Mouse (Mus musculus) c-Kit-positive CD71-negative TER-119-negative erythroid progenitor cells, embryonic 14.5 days (primary cell): ENCODE measurements around the gene Tulp3.
"Not testable (repeated sequence)": the region's sequence is repeated elsewhere in the genome, so short reads cannot be mapped to it uniquely, and the experiment has no call there.

ENCODE experiments used
- DNase-seq: peaks from one replicate; pipeline ENCODE4 v3.0.0-alpha.2; 2013; ENCODE audit warnings: low read depth

Tulp3 gene

DNA sequence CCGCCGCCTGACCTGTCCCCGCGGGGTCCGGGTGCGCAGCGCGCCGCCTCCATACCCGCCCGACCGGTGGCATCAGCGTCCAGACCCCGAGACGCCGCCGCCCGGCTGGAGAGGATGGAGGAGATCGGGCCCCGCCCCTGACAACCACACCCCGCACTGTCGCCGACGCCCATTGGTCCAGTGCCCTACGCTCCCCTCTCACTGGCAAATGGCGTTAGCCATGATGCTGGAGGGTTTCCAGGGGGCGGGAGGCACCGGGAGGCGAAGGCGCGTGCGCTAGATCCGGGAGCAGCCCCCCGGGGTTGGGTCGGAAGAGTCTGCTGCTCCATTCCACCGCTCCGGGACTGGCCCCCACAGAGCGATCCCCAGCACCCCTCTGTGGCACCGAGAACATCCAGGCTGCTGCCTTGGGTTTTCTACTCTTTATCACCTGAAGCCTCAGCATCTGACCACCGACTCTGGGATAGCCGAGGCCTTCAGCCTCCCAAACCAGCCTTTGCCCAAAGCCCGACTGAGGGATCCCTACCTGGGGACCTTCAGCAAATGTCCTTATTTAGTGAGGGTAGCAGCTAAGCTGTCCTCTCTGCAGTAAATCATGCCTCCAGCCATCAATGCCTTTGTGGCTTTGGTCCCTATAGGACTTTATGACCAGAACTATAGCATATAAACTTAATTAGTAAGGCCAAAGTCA, at the start of gene Tulp3:
Gene Tulp3 (minus strand): TSS at position 126 of the 691 bp plus-strand sequence.
- DNase-seq = peak; percentile 78

DNA sequence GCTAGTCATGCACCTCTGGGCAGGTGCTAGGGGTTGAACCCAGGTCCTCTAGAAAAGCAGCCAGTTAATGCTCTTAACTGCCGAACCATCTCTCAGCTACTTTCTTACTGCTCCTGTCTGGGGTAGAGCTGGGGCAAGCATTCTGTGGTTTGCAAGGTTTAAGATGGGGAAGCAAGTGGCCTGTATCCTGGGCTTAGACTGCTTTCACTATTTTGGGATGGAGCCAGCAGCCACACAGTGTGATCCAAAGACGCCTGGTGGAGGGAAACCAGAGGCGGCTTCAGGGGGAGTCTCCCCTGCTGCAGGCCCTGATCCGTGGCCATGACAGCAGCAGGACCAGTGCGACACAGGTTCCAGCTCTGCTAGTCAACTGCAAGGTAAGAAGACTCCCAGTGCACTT, 49.1 kb upstream of the Tulp3 start:
- no peak for DNase-seq

DNA sequence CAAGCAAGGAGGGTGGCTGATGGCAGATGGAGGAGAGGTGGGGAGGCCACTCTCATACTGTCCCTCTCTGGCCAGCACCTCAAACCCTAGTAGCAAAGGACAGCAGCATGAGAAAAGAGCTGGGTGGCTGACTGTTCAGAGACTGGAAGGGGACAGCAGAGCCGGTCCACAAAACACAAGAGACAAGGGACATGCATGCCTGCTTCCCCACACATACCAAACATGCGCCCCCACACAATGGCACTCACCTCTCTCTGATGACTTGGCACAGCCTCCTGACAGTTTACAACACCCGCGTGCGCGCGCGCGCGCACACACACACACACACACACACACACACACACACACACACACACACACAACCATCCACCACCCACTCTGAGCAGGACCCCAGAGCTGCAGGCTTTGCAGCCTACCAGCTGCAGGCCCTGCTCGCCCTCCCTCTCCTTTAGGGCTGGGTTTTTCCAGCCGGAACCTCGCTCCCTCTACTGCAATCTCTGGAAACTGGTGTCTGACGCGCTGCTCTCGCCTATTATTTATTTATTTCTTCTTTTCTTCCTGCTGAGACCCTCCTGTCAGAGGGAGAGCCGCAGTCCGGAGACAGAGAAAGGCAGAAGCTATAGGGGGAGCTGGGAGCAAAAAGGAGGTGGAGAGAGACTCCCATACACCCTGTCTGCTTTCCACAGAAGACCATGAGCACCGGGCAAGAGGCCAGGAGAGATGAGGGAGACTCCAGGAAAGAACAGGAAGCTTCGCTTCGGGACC, 44.0 kb upstream of the Tulp3 start:
- no peak for DNase-seq

DNA sequence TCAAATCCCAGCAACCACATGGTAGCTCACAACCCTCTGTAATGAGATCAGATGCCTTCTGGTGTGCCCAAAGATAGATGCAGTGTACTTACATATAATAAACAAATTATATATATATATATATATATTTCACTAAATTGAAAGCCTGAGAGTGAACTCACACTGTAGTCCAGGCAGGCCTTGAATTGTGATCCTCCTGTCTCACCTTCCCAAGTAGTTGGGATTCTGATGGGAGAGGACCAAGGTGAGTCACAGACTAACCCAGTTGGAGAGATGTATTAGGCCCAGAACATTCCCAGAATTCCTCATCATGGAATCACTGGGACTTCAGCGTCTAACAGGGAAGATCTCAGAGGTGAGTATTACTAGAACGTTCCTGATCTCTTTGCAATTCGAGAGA, 43.3 kb upstream of the Tulp3 start, which contains the start of gene Nrip2:
Gene Nrip2 (plus strand): TSS at position 301 of the 400 bp plus-strand sequence.
- DNase-seq = no peak

DNA sequence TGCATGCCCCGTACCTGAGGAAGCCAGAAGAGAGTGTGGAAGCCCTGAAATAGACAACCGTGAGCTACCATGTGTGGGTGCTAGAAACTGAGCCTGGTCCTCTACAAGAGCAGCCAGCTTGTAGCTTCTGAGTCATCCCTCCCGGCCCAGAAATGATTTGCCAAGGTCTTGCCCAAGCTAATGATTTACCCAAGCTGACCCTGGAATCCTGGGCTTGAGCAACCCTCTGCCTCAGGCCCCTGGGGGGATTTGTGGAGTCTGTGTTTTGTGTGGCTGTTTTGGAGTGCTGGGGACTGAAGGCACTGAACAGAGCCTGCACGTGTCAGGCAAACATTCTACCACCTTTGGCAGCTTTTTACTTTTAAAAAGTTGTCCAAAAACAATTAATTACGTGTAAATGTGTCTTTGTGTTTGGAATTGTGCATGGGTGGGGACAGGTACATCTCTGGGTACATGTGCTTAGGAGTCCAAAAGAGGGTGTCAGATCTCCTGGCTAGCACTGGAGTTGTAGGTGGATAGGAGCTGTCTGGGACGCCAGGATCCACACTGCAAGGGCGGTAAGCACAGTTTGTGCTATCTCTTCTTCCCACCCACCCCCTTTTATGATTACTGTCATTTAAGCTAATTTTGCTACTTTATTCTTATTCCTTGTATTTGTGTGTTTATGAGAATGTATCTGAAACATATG, 42.1 kb upstream of the Tulp3 start:
- DNase-seq = no peak

DNA sequence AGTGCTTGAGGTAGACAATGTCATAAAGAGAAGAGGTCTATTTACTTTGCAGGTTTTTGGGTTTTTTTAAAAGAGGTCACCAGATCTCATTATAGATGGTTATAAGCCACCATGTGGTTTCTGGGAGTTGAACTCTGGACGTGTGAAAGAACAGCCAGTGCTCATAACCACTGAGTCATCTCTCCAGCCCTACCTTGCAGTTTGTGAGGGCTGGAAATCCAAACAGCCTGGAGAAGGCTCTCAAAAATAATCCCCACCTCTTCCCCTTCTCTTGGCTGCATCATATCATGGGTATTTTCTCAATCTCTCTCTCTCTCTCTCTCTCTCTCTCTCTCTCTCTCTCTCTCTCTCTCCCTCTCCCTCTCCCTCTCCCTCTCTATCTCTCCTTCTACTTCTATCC, 35.0 kb upstream of the Tulp3 start:
- no peak for DNase-seq

DNA sequence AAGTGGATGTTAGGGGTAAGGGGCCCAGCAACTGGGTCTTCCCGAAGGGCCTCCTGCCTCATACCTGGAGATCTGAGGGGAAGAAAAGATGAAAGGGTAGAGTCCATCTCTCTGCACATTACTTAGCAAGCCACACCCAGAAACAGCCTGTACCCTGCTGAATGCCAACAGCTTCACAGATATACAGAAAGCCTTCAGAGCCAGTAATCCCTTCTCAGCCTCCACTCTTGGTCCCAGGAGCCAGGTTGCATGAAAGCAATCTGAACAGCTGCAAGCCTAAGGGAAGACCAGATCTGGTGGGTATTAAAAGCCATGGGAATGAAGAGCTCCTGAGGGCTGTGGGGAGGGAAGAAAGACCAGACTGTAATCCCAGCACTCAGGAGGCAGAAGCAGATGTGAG, 33.5 kb upstream of the Tulp3 start:
- no peak for DNase-seq

DNA sequence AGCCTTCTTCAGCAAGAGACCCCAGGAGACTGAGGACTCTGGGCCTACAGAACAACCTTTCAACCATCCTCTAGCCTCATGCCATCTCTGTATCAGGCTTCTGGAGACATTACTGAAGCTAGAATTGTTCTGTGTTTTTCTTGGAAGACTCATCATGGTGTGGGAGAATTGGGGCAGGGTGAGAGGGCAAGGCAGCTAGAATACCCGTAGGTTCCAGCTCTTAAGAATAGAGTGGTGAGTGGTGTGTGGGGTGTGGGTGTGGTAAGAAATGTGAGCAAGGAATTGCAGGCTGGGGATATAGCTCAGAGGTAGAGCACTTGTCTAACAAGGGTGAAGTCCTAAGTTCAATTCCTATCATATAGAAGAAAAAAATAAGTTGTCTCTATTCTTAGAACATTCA, 29.4 kb upstream of the Tulp3 start:
- no peak for DNase-seq

DNA sequence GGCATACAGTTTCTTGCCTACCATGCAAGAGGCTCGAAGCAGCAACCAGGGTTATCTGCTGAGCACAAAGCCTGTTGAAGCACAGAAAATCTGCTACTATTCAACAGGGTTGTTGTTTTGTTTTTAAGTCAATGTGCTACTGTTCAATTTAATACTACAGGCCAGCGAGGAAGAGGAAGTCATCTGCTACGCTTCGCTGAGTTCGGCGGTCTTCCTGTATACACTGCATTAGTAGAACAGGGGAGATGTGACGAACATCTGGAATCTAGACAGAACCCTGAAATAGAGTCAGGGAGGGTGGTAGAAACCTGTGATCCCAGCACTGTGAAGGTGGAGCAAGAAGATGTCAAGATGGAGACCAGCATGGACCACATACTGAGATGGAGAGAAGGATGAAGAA, 28.1 kb upstream of the Tulp3 start:
- no peak for DNase-seq

DNA sequence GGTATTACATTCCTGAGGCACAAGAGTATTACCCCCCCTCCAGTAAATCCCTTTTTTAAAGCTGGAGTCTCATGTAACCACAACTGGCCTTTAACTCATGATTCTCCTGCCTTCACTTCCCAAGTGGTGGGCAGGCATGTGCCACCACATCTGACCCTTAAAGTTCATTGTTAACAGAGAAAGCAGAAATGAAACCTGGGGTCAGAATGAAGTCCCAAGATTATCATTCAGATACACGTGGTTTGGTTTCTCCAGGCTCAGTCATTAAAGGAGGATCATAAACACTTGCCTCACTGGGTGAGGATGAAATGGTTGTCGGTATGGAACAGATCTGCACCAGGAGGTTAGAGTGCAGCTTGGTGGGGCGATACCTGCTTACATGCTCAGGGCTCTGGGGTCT, 25.6 kb upstream of the Tulp3 start:
- no peak for DNase-seq

DNA sequence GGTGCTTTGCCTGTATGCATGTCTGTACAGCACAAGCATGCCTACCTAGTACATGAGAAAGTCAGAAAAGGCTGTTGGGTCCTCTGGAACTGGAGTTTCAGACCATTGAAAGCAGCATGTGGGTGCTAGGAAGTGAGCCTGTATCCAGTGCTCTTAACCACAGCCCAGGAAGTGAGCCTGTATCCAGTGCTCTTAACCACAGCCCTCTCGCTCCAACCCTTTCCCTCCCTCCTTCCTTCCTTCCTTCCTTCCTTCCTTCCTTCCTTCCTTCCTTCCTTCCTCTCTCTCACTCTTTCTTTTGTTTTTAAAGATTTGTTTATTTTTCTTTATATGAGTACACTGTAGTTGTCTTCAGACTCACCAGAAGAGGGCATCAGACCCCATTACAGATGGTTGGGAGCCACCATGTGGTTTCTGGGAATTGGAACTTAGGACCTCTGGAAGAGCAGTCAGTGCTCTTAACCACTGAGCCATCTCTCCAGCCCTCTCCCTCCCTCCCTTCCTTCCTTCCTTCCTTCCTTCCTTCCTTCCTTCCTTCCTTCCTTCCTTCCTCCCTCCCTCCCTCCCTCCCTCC, 25.0 kb upstream of the Tulp3 start:
- not testable (repeated sequence) for DNase-seq

DNA sequence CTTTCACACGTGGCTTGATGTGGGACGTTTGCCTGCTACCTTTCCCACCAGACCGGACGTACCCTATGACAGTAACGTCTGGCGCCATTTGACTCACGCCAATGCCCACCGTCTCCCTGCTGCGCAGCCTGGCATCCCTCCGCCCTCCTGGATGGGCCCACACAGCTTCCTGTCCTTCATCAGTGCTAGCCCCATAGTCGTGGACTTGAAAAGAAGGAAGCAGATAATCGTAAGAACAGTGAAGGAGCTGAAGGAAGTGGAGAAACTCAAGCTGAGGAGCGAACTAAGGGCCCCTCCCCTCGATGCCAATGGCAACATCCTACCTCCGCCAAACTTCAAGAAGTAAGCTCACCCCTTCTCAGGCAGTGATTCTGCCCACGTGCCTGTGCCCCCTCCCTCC, 24.0 kb upstream of the Tulp3 start:
- DNase-seq = no peak

DNA sequence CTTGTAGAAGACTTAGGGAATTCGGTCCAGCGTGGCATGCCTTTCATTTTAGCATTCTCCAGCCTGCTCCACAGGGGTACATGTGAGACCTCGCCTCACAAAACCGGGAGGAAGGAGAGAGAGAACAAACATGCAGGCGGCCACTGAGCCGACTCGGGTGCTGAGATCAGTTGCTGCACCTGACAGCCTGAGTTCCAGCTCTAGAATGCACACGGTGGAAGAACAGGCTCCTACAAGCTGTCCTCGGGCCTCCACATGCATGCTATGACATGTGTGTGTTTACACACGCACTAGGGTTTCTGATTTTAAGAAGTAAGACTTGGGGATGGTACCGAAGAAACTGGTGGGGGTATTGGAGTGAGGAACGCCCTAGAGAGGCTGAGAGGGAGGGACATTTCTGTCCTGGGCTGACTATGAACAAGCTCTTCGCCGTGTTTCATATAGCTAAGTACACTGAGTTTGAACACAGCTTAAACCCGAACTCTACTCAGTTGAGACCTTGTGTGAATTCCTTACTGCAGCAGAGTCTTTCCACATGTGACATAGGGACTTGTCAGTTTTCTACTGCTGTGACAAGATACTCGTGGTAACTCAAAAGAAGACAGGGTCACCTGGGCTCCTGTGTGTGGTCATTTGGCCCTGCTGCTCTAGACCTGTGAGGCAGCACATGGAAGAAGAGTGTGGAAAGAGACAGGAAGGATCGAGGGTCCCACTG, 20.9 kb upstream of the Tulp3 start:
- no peak for DNase-seq

DNA sequence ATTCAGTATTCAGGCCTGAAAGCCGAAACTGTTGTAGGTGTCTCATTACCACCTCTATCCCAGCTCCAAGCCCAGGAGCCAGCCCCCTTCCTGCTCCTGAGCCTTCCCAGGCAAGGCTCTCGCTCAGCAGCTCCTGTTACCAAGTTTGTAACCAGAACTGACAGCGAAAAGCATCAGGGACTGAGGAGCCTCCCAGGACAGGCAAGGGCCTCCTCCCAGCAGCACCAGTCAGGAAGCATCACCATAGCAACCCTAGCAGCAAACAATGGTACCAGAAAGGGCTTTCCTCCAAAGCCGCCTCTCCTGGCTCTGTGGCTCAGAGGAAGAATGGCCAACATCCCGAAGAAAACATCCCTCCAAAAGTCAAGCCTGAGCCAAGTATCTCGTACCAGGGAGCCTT, 19.5 kb upstream of the Tulp3 start, which contains the start of the genes Tex52 and Gm44596:
Gene Tex52 (plus strand): TSS at position 265 of the 400 bp plus-strand sequence.
Gene Gm44596 (plus strand): TSS at position 312 of the 400 bp plus-strand sequence.
- no peak for DNase-seq

DNA sequence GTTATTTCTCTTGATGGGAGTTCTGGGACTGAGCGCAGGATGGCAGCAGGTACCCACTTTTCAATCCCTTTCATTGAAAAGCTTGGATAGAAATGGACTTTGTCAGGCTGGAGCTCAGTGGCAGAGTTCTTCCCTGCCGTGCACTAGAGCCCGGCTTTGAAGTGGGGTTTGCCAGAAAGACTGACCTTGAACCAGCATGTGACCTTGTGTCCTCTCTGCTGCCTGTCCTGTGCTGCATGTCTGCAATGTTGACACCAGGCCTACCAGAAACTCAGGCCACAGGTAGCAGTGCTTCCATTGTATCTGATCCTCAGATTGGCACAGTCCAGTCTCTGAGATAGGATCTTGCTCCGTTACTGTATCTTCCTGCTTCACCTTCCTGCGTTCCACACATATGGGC, 14.4 kb upstream of the Tulp3 start:
- no peak for DNase-seq

DNA sequence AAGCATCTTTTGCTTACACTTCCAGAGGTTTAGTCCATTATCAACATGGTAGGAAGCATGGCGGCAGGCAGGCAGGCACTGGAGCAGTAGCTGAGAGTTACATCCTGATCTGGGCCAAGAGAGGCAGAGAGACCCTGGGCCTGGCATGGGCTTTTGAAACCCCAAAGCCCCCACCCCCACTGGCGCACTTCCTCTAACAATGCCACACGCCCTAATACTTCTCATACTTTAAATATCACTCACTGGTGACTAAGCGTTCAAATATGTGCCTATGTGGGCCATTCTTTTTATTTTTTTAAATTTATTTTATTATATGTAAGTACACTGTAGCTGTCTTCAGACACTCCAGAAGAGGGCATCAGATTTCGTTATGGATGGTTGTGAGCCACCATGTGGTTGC, 10.8 kb upstream of the Tulp3 start:
- DNase-seq = no peak

DNA sequence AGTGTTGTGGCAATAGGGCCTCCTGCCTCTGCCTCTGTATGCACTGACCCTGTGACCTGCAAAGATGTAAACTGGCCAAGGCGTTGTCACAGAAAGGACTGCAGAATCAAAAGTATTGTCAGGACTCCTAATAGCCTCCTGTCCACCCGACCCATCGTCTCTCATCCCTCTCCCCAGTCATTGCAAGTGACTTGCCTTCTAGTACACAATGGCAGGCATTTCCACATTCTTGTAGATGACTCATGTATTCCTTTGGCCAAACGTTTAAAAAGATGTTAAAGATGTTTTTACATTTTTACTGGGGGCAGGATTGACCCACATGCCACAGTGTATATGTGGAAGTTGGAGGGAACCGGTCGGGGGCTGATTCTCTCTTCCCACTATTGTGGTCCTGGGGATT, 9.1 kb upstream of the Tulp3 start:
- no peak for DNase-seq

DNA sequence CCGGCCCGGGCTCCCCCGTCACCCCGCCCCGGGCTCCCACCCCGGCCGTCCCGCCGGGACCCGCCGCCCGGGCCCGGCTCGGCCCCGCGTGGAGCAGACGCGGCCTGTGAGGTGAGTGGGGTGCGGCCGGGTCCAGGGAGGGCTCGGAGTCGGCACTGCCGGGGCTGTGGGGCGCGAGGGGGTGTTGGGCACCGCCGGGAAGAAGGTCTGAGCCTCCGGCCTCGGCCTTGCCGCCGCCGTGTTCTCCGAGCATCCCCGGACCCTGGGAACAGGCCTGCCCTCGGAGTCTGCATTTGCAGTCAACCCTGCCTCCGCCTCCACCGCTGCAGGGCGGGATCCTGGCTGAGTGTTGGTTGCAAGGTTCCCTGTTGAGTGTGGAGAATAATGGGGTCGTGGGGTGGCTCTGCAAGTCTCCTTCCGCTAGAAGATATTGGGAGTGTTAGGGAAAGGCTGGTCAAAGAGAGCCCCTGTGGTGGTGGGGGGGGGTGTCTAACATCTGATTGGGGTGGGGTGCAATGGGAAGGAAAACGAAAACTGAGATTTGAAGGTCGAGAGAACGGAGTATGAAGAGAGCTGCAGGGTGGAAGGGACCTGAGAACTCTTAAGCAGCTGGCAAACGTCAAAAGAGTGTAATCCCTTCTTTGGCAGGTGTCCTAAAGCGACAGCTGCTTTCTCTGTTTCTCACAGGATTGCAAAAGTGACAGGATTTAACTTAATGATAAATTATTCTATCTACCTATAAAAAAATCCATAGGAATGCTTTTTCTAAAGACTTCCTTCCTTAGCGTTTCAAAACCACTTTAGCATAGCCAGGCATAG, 7.6 kb upstream of the Tulp3 start:
- DNase-seq = no peak

DNA sequence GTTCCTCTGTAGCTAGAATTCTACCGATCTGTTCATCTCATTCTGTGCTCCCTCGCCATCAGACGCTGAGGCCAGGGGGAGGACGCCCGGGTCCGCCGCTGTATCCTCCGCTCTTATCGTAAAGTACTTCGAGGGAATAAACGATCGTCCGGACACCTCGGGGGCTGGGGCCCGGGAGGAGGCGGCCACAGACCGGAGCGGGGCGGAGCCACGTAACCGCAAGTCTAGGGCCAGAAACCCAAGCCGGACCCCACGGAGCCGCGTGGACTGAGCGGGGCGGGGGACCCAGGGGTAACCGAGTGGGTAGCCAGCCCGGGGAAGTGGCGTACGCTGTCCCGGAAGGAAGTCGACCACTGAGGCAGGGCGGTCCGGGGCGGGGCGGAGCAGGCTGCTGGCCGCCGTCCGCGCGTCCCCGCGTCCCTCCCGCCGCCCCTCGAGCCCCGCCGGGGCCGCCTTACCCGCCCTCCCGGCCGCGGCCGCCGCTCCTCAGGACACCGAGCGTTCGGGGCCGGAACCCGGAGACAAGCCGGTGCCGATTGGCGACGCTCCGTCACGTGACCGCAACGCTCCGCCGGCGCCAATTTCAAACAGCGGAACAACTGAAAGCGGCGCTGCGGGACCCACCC, 6.8 kb upstream of the Tulp3 start, which contains the start of the genes Rhno1 and Foxm1:
Gene Rhno1 (minus strand): TSS at position 531 of the 626 bp plus-strand sequence.
Gene Foxm1 (plus strand): TSS at position 587 of the 626 bp plus-strand sequence.
- no peak for DNase-seq

DNA sequence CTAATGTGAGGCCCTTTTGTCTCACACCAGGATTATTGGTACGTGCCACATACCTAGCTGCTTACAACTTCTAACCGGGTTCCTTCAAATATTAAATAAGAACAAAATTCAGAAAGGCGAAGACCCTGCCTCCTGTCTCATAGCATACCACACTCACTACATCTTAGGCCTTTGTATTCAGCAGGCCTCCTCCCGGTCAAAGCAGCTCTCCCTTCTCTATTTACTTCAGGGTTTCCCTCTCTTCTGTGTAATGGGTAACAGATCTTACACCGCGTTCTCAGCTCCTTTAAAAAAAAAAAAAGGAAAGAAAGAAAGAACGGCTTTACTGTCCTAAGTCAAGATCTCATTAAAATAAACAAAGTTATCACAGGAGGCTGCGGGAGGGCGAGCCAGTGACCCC, 6.2 kb upstream of the Tulp3 start:
- DNase-seq = no peak
